Comparison of ENCODE assay signal across 9 mouse cellular contexts in the genomic region with DNA sequence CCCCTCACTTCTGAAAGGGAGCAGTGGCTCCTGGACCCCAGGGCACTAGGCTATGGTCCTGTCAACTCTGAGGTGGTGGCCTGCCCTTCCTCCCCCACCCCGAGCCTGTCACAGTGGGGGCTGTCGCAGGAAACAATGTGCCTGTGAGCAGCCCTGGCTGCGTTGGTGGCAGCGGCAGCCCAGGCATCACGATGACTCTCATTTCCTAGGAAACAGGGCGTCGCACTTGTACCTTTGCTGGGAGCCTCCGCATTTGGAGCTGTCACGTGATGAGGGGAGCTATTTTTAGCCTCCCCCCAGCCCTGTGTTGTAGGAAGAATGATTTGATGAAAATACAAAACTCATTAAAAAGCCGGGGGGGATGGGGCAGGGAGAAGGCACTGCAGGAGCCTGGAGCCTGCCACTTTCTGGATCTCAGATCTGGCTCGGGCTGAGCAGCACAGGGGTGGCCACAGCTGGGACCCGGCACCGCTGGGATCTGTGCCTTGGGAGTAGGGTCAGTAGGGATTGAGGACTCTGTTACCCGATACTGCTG.
A peak's percentile ranks its signal among the peaks of the same experiment; 100 is the strongest.
DNase-seq lines count a peak whose midpoint lies in the region; ATAC-seq lines count a peak whose summit lies in the region.
"Had no signal": no experiment of that assay in that cellular context is flagged by ENCODE, and none has a peak within 500 bp of the region (broad histone marks: within the 10 kb centered on the region; RNA-seq: fewer than 3 reads in every experiment).

No protein-coding gene starts in this region.

- H3K4me3 ChIP-seq in liver, embryonic 11.5 days (ENCODE audit: low read depth, low read length): no peak overlapping the region
- H3K4me3 ChIP-seq in kidney, embryonic 16.5 days (ENCODE audit: low read length): no peak overlapping the region
- no peak overlapping the region for H3K4me3 ChIP-seq in limb, embryonic 13.5 days

- H3K9ac ChIP-seq in liver, embryonic 11.5 days (ENCODE audit: low read depth, low read length): no peak overlapping the region
- no peak overlapping the region for H3K9ac ChIP-seq in kidney, embryonic 16.5 days (replicated peaks; ENCODE audit: low read length)
- H3K9ac ChIP-seq in limb, embryonic 13.5 days: no peak overlapping the region; the same call in 1 of the 2 replicates

- peaks cover 5% of the 10 kb centered on the region for H3K27me3 ChIP-seq in liver, embryonic 11.5 days (replicated peaks; ENCODE audit: control insufficient read depth, insufficient read depth, low read length)
- H3K27me3 ChIP-seq in kidney, embryonic 16.5 days (ENCODE audit: insufficient read depth, low read length): peaks cover 16% of the 10 kb centered on the region
- peaks cover 54% of the 10 kb centered on the region for H3K27me3 ChIP-seq in limb, embryonic 13.5 days

- H3K4me1 ChIP-seq in liver, embryonic 11.5 days (replicated peaks; ENCODE audit: control insufficient read depth, insufficient read depth, low read length): peaks cover 9% of the 10 kb centered on the region
- H3K4me1 ChIP-seq in kidney, embryonic 16.5 days (ENCODE audit: insufficient read depth, low read length): peaks cover 21% of the 10 kb centered on the region
- H3K4me1 ChIP-seq in limb, embryonic 13.5 days: peaks cover 33% of the 10 kb centered on the region

- ATAC-seq in liver, embryonic 11.5 days (replicated peaks; ENCODE audit: low FRiP score): peak; percentile 46; the same call in 1 of the 2 replicates
- peak; percentile 17 for ATAC-seq in granulocyte monocyte progenitor cell, adult 5-6 weeks (replicated peaks; ENCODE audit: poor library complexity, severe bottlenecking)
- peak; percentile 54 for ATAC-seq in kidney, embryonic 16.5 days (ENCODE audit: low FRiP score, low TSS enrichment)
- ATAC-seq in limb, embryonic 13.5 days (ENCODE audit: low FRiP score, low read depth): peak; percentile 28; the same call in 1 of the 2 replicates

- no peak for DNase-seq in liver, embryonic 11.5 days (ENCODE audit: low spot score)
- no peak for DNase-seq in liver
- peak; percentile 77 for DNase-seq in retina, postnatal 1 day
- no peak for DNase-seq in ovary, postnatal 14 days (ENCODE audit: low spot score)
- DNase-seq in cerebellum, adult 18-20 months: no peak

- H3K36me3 ChIP-seq in liver, embryonic 11.5 days (ENCODE audit: control insufficient read depth, insufficient read depth, low read length): no peaks in the 10 kb centered on the region
- H3K36me3 ChIP-seq in kidney, embryonic 16.5 days (ENCODE audit: insufficient read depth, low read length): no peaks in the 10 kb centered on the region
- H3K36me3 ChIP-seq in limb, embryonic 13.5 days: no peaks in the 10 kb centered on the region
- H3K36me3 ChIP-seq: G1E had no signal

- H3K27ac ChIP-seq in liver, embryonic 11.5 days (ENCODE audit: low read depth, low read length): no peak overlapping the region
- H3K27ac ChIP-seq in kidney, embryonic 16.5 days (ENCODE audit: low read length): no peak overlapping the region
- H3K27ac ChIP-seq in limb, embryonic 13.5 days: no peak overlapping the region

- WGBS in liver, embryonic 11.5 days: 8% methylated on average over 14 of the region's 14 CpGs
- WGBS in kidney, embryonic 16.5 days: 3% methylated on average over 14 of the region's 14 CpGs
- 7% methylated on average over 14 of the region's 14 CpGs for WGBS in limb, embryonic 13.5 days

- H3K9me3 ChIP-seq in liver, embryonic 11.5 days (ENCODE audit: control insufficient read depth, low read length): no peaks in the 10 kb centered on the region
- no peaks in the 10 kb centered on the region for H3K9me3 ChIP-seq in kidney, embryonic 16.5 days (ENCODE audit: low read length)
- H3K9me3 ChIP-seq in limb, embryonic 13.5 days: no peaks in the 10 kb centered on the region
- H3K9me3 ChIP-seq: G1E had no signal

- no peak overlapping the region for H3K4me2 ChIP-seq in liver, embryonic 11.5 days
- H3K4me2 ChIP-seq in kidney, embryonic 16.5 days (replicated peaks; ENCODE audit: low read depth, low read length): peak overlapping the region; percentile 24
- peak overlapping the region; percentile 36 for H3K4me2 ChIP-seq in limb, embryonic 13.5 days (replicated peaks)
